Mouse (Mus musculus) natural killer cell, adult 2 months (primary cell): ENCODE measurements around the gene Zfp652.
"Not testable (repeated sequence)": the region's sequence is repeated elsewhere in the genome, so short reads cannot be mapped to it uniquely, and the experiment has no call there.

Source experiments
- DNase-seq, 2 experiments: peaks; one replicate each; pipeline ENCODE4 v3.0.0; 2022; ENCODE audit warnings: low spot score in 2 of 2

Gene Zfp652

GRCm38 (mm10) chr11:95857306-95857705 lies 144.8 kb downstream of the Zfp652 start:
- DNase-seq: no peak

- no peak for DNase-seq
Observed at GRCm38 (mm10) chr11:95857716-95858527, 145.4 kb downstream of the Zfp652 start.

DNA sequence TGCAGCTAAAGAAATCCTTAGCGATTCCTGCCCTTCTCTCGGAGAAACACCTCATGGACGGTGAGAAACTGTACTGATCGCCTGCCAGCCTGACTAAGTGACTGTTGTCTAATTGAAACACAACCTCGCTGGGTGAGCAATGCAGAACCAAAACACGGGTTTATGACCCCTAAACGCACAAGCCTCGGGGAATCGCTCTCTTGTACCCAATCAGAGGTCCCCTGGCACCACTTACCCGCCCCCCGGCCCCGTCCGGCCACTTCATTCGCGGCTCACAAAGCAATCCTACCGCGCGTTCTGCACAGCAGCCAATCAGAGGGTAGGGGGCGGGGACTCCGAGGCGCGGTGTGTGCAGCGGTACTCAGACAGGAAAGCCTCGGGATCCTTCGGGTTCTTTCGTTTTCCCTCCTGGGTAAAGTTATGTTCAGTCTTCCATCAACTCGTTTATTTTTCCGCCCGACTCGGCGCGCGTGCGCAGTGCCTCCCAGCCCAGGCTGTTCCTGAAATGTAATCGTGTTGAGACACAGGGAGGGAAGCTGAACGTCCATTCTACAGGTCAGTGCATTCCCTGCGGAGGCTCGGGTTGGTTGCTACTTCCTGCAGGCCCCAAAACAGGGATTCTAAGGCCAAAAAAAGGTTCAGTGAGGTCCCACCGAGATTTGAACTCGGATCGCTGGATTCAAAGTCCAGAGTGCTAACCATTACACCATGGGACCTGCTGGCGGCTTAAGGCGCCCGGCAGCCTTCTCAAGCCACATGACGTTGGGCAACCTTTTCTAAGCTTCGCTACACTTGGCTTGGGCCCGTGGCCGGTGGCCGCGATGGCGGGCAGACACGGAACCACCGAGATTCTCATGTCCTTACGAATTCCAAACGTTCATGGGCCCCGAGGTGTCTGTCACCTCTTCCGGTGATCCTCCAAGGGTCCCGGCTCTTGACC lies 146.3 kb downstream of the Zfp652 start:
- DNase-seq: peak; percentile 96

- peak in 1 of 2 experiments; percentile 60 for DNase-seq
Observed at GRCm38 (mm10) chr11:95859468-95859855, 147.0 kb downstream of the Zfp652 start.

DNA sequence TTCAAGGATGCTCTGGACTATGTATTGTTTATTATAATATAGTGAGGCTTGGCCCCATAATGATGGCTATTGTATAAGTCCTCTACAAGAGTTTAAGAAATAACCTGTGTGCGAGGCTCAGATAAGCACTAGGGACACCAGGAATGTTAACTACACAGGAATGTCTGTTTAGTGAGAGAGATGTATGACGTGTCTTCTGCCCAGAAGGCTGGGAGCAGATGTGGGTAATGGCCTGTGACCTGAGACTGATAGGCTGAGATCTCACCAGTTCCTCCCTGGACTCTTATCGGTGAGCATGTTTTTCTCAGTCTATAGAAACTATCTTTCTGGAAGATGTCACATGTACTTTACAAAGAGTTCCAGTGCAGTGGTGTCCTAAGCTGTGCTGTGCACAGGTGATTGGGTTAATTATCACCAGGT lies 147.6 kb downstream of the Zfp652 start:
- no peak for DNase-seq

- no peak for DNase-seq
Observed at GRCm38 (mm10) chr11:95861397-95861796, 148.9 kb downstream of the Zfp652 start.

DNA sequence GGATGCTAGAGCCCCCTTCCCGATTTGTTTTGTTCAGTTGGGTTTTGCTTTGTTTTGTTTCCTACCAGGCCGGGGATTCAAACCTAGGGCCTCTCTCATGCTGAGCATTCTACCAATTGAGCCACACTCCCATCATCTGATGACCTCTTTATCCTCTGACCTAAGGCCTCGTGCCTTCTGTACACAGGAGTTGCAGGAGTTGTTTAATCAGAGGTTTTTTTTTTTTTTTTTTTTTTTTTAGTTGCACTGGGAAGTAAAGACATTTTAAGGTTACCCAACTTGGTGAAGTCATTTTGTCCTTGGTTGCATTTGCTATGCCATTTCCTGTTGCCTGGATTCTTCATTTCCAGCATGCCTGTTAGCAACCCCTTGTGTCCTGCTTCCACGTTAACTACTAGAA lies 157.0 kb downstream of the Zfp652 start:
- no peak for DNase-seq

DNA sequence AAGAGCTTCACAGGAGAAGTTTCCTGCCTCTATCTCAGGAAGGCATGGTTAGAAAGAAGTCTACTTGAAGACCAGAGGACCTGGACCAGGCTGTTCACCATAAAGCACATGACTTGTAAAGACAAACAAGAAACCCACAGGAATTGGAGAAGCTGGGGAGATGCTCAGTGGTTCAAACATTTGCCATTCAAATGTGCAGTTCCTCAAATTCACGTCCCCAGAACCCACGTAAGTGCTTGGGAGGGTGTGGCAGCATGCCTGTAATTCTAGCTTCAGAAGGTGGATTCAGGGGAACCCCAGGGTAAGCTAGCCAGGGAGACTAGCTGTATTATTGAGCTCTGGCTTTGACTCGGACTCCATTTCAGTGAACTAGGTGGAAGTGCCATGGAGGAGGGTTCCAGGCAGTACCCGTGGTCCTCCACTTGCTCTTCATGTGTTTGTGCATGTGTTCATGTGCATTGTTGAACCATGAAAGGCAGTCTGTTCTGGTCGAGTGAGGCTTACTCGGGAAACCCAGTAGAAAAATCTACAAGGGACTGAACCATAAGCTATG lies 157.5 kb downstream of the Zfp652 start:
- peak in 1 of 2 experiments; percentile 37 for DNase-seq

DNA sequence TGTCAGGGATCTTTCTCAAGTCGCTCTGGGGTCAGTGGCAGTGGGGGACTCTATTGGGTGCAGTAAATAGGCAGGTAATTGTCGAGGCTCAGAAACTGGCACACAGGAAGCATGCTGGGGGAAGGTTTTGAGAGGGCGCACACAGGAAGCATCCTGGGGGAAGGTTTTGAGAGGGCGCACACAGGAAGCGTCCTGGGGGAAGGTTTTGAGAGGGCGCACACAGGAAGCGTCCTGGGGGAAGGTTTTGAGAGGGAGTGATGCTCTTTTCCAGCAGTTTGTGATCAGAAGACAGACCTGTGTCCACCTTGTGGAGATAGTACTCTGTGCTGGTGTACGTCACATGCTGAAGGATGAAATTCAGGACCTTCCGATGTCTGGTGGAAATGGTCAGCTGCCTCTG lies 163.3 kb downstream of the Zfp652 start:
- peak; percentile 10 to 33 for DNase-seq

GRCm38 (mm10) chr11:95876296-95876695 lies 163.8 kb downstream of the Zfp652 start:
- peak; percentile 50 to 61 for DNase-seq

DNA sequence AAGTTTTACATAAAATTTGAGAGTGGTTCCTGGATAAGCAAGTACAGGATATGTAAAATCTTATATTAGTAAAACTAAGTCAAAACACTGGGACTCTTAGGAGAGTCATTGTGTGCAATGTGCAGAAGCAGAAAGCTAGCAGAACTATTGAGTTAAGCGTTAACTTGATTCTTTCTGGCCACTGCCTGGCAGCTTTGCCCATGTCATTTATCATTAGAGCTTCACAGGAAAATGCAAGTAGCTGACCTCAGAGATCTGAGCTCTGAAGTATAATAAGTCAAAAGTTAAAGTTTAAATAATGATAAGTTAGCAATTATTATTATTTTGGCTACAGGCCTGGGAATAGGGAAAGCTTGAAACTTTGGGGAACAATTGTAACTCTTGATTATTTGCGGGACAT lies 167.4 kb downstream of the Zfp652 start:
- DNase-seq: not testable (repeated sequence)
